Mouse (Mus musculus) layer of hippocampus, adult 8-10 months (tissue): Measurements from ENCODE around the gene Fam241a. TPM values are rescaled to one million over a fixed set of nuclear protein-coding genes. Genes with fewer than 3 reads are reported as not detected.

Source experiments
- DNase-seq, 2 experiments: peaks; one replicate each; pipeline ENCODE4 v3.0.0; 2022; ENCODE audit warnings: low spot score in 2 of 2
- total RNA-seq, 4 experiments: library from RNA; stranded (reverse); gene quantifications; 2 replicates each; pipeline ENCODE4 v1.2.4; 2022

The Fam241a gene
- total RNA-seq, 4 experiments from 2014 or later = 2.3 to 3.4 (median 3.1) TPM

DNA sequence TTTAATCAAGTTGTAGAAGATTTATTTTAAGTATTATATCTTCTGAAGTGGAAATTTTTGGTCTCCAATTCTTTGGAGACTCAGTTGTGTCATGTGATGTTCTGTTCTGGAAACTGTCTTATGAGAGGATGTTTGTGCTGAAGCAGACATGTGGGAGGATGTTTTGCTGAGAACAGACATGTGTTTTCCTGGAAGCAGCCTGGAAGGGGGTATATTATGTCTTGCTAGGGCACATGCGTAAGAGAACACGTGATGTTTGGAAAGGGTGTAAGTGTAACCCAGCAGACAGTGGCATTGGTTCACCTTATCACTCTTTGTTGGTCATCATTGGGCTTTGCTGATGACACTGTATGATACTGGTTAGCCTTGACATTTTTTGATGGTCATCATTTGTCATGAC is 20.6 kb downstream of the Fam241a start:
- no peak for DNase-seq

GRCm38 (mm10) chr3:127875059-127875458 is 21.1 kb downstream of the Fam241a start:
- DNase-seq = no peak

DNA sequence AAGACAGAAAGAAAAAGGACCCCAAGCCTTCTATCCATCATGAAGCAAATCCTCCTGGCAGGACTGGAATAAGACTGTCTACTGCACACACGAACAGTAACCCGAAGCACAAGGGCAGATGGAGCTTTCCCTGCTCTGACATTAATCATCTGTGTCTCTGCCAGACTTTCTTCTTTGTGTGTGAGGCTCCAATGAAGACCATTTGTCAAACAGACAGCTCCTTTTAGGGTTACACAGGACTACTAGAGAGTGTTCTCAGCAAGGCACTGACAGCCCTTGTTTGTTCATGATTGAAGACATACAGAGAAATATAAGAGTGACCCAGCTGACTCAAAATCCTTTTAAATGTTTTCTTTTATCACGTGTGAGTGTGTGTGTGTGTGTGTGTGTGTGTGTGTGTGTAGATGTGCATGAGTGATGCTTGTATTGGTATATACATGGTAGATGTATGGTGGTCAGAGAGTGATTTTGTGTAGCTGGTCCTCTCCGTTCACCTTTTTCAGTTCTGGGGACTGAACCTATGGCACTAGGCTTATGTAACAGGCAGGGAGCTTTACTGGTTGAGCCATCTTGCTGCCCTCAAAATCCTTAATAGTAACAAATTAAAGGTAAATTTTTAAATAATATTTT is 21.8 kb downstream of the Fam241a start:
- DNase-seq = no peak

- DNase-seq = no peak
These were observed 24.5 kb downstream of the Fam241a start for GRCm38 (mm10) chr3:127871575-127871974.

DNA sequence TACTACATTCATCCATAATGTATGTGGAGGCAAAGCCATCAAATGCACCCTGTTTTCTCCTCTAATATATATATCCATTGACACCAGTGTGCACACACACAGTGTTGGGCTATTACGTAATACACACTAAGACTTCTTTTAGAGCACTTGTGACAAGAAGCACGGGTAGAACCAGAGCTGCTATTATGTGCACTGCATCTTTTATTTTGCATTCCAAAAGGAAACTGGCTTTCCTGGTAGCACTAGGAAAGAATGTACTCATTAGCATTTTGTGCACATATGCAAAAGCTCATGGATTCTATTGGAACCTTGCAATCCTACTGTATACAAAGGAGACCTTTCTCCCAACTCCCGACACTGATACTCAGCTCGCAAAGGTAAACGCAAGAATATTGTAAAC is 27.2 kb downstream of the Fam241a start:
- DNase-seq = no peak

- DNase-seq = no peak
These were observed 27.9 kb downstream of the Fam241a start for GRCm38 (mm10) chr3:127868046-127868758.

GRCm38 (mm10) chr3:127864242-127864641 is 31.9 kb downstream of the Fam241a start:
- DNase-seq = no peak

GRCm38 (mm10) chr3:127863571-127863970 is 32.6 kb downstream of the Fam241a start:
- DNase-seq = no peak

- no peak for DNase-seq
These were observed 33.6 kb downstream of the Fam241a start for GRCm38 (mm10) chr3:127862479-127862878.

DNA sequence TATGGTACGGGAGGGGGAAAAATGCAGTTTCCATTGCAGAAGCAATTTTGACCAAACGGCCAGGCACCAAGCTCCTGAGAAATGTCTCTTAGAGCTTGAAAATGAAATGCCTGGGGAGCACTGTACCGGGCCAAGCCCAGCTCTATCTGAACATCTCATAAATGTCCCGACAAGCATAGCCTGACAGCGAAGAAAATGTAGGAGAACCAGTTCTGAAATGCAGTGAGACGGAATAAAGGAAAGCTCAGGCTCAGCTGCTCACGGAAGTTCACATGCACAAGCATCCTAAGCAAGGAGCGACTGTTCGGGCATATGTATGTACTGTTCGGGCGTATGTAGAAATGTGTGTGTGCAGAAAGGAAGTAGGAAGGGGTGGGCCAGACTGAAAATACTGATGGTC is 34.8 kb downstream of the Fam241a start:
- DNase-seq = no peak

GRCm38 (mm10) chr3:127853431-127854206 is 42.5 kb downstream of the Fam241a start:
- peak; percentile 19 to 64 for DNase-seq

- peak; percentile 21 to 32 for DNase-seq
These were observed 43.4 kb downstream of the Fam241a start for GRCm38 (mm10) chr3:127852722-127853121.

- no peak for DNase-seq
These were observed 45.1 kb downstream of the Fam241a start for GRCm38 (mm10) chr3:127850776-127851646.

DNA sequence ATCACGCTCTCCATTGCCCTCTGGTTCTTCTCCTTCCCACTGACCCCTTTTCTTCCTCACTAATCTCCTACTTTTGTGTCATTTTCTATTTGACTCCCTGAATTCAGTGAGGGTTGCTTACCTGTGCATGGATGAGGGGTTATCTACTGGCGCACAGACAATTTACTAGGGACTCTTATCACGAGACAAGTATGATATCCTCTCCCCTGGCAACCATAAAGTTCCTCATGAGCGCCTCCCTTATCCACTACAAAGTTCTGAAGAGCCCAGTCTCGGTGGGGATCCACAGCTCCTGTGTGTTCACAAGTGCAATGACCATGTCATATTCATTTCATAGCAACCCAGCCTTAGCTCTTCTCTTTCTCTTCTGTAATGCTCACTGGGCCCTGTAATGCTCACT is 46.2 kb downstream of the Fam241a start:
- no peak for DNase-seq

- no peak for DNase-seq
These were observed 47.9 kb downstream of the Fam241a start for GRCm38 (mm10) chr3:127848088-127848808.

DNA sequence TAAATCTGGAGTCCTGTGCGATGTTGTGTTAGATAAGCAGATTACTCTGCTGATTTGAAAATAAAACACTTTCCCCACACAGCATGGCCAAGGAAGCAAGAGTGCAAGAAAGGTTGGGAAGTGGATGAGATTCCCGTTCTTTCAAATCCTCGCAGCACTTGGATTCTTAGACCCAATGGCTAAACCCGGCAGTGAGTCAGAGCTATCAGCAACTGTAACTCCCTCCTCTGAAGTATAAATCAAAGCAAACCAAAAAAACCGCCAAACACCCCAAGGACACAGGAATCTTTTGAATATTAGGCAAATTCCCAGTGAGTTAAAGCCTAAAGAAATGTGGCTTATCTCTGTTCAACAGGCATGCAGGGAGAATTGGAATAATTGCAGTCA is 52.2 kb downstream of the Fam241a start:
- no peak for DNase-seq

DNA sequence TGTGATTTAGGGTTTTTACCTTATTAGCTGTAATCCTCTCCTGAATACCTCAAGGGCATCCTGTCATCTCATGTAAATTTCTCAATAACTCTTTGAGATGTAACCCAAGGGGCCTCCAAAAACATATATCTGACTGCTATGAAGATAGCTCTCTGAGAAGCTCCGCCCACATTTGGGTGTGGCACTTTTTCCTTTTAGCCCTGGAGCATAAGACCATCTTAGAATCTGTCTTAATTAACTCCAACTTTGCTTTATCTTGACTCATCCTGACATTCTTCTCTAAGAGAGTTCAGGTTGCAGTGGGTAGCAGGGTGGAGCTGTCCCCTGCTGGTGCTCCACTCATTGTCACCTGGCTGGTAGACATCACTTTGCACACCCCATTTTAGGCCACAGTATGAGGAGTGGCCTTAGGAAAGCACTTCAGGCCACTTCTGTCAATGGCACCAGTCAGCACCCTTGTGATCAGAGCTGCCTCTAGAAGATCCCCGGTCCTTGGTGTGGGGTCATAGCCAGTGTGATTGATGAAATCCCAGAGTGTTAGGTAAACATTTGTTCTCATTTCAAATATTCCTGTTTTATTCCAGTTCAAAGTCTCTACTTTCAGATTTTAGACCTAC is 52.7 kb downstream of the Fam241a start:
- no peak for DNase-seq

DNA sequence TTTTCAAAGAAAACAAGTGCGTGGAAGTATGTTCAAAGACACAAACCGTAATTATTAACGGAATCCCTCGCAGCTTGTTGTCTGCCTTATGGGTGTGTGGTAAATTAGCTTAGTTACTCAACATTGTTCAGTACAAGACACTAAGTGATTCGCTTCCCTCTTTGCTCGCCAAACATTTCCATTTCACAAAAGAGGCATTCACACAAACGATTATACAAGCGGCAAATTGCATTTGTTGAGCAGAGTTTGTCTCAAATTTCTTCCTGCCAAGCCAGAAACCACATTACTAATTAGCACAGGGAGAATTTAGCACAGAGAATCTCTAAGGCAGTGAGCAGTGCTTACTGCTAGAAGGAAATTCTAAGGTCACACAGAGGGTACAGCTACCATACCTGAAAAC is 54.2 kb downstream of the Fam241a start:
- DNase-seq = no peak

GRCm38 (mm10) chr3:127837972-127838644 is 58.0 kb downstream of the Fam241a start:
- no peak for DNase-seq
